Mouse (Mus musculus): ENCODE measurements around the gene Rnf187.

- TF ChIP-seq CTCF (IDR thresholded peaks at IDR 0.05; ENCODE audit: low read depth, low read length) (no peak), POLR2A (IDR thresholded peaks at IDR 0.05; ENCODE audit: borderline replicate concordance, low read depth, low read length) (no peak)
Observed at GRCm38 (mm10) chr11:58979661-58980060, 40.9 kb upstream of the Rnf187 start.
